Mouse (Mus musculus): ENCODE data around the gene Csrnp1.

Csrnp1 gene

GRCm38 (mm10) chr9:119984536-119985011 lies at the start of gene Csrnp1:
Csrnp1 (minus strand) TSS chr9:119984658.
- ChIA-PET CTCF (interaction anchor here (1.0 to 4.0 kb wide), 9 partner anchors 10 to 89 kb away, joined by 3 to 47 read pairs (median 4); no protein-coding TSS in a partner anchor), POLR2A (interaction anchor here (0.5 to 10.2 kb wide), 58 partner anchors 9 to 932 kb away, joined by 3 to 173 read pairs (median 5); partner anchors contain the start of genes Mobp (in 2 of the 4), Rpsa (in 2 of the 4), Gorasp1 (in 1 of the 4) and Slc25a38 (in 1 of the 4))

- CTCF ChIA-PET: interaction anchor here (0.6 to 1.9 kb wide), 5 partner anchors 38 to 66 kb away, joined by 3 to 5 read pairs (median 5); no protein-coding TSS in a partner anchor
- POLR2A ChIA-PET: no interaction called here
These were observed 48.3 kb upstream of the Csrnp1 start for GRCm38 (mm10) chr9:120032710-120033109.

GRCm38 (mm10) chr9:120030421-120030820 lies 46.0 kb upstream of the Csrnp1 start:
- CTCF ChIA-PET: interaction anchor here in 1 of 4 experiments (2.1 to 2.2 kb wide), 2 partner anchors 43 to 68 kb away, joined by 6 to 9 read pairs; no protein-coding TSS in a partner anchor
- POLR2A ChIA-PET: no interaction called here

- POLR2A ChIA-PET: no interaction called here
These were observed 45.4 kb upstream of the Csrnp1 start for GRCm38 (mm10) chr9:120029880-120030279.

GRCm38 (mm10) chr9:120027401-120028151 lies 43.1 kb upstream of the Csrnp1 start:
- ChIA-PET CTCF (interaction anchor here in 3 of 4 experiments (0.7 to 2.5 kb wide), 7 partner anchors 45 to 147 kb away, joined by 3 to 14 read pairs (median 6); no protein-coding TSS in a partner anchor), POLR2A (interaction anchor here in 2 of 4 experiments (1.3 to 1.9 kb wide), 3 partner anchors 10 to 102 kb away, joined by 4 to 5 read pairs (median 5); partner anchors contain the start of gene Rpsa (in 1 of the 2))

More at GRCm38 (mm10) chr9:120029880-120030279, 45.4 kb upstream of the Csrnp1 start:
- CTCF ChIA-PET: interaction anchor here in 3 of 4 experiments (1.3 to 2.2 kb wide), 4 partner anchors 43 to 69 kb away, joined by 3 to 9 read pairs (median 6); no protein-coding TSS in a partner anchor

GRCm38 (mm10) chr9:120024625-120025024 lies 40.2 kb upstream of the Csrnp1 start:
- CTCF ChIA-PET: interaction anchor here in 1 of 4 experiments (0.6 kb wide), 1 partner anchor 123 kb away, joined by 3 read pairs; no protein-coding TSS in a partner anchor
- POLR2A ChIA-PET: interaction anchor here in 2 of 4 experiments (1.2 to 2.3 kb wide), 2 partner anchors 10 to 109 kb away, joined by 3 to 8 read pairs; no protein-coding TSS in a partner anchor

- ChIA-PET POLR2A (interaction anchor here in 2 of 4 experiments (1.2 to 2.3 kb wide), 2 partner anchors 10 to 110 kb away, joined by 3 to 8 read pairs; no protein-coding TSS in a partner anchor), CTCF (no interaction called here)
These were observed 39.7 kb upstream of the Csrnp1 start for GRCm38 (mm10) chr9:120024171-120024570.

GRCm38 (mm10) chr9:120023086-120023811 lies 38.8 kb upstream of the Csrnp1 start, which contains the start of gene Xirp1:
Xirp1 (minus strand) TSS chr9:120023598.
- ChIA-PET POLR2A (interaction anchor here in 2 of 4 experiments (0.6 to 2.3 kb wide), 4 partner anchors 10 to 701 kb away, joined by 3 to 8 read pairs (median 4); no protein-coding TSS in a partner anchor), CTCF (interaction anchor here in 1 of 4 experiments (0.9 to 2.2 kb wide), 3 partner anchors 11 to 76 kb away, joined by 3 to 6 read pairs (median 6); no protein-coding TSS in a partner anchor)

- ChIA-PET CTCF (interaction anchor here (0.6 to 1.9 kb wide), 11 partner anchors 10 to 224 kb away, joined by 3 to 10 read pairs (median 4); no protein-coding TSS in a partner anchor), POLR2A (interaction anchor here in 3 of 4 experiments (0.5 to 1.9 kb wide), 7 partner anchors 7 to 195 kb away, joined by 3 to 8 read pairs (median 4); partner anchors contain the start of gene Csrnp1 (in 1 of the 3))
These were observed 36.7 kb upstream of the Csrnp1 start for GRCm38 (mm10) chr9:120021164-120021563.

GRCm38 (mm10) chr9:120020285-120020890 lies 35.9 kb upstream of the Csrnp1 start:
- POLR2A ChIA-PET: interaction anchor here in 3 of 4 experiments (0.5 to 1.7 kb wide), 4 partner anchors 34 to 196 kb away, joined by 3 to 8 read pairs (median 4); no protein-coding TSS in a partner anchor

GRCm38 (mm10) chr9:120016956-120017355 lies 32.5 kb upstream of the Csrnp1 start:
- ChIA-PET POLR2A (interaction anchor here in 2 of 4 experiments (0.7 to 1.7 kb wide), 9 partner anchors 10 to 113 kb away, joined by 3 to 6 read pairs (median 3); partner anchors contain the start of gene Csrnp1 (in 1 of the 2)), CTCF (interaction anchor here (0.5 to 1.9 kb wide), 8 partner anchors 9 to 133 kb away, joined by 3 to 8 read pairs (median 4); no protein-coding TSS in a partner anchor)

More at GRCm38 (mm10) chr9:120020285-120020890, 35.9 kb upstream of the Csrnp1 start:
- CTCF ChIA-PET: interaction anchor here in 3 of 4 experiments (0.7 to 1.9 kb wide), 13 partner anchors 9 to 225 kb away, joined by 3 to 10 read pairs (median 4); no protein-coding TSS in a partner anchor

- CTCF ChIA-PET: interaction anchor here in 3 of 4 experiments (0.6 to 2.0 kb wide), 10 partner anchors 13 to 134 kb away, joined by 3 to 7 read pairs (median 4); no protein-coding TSS in a partner anchor
- POLR2A ChIA-PET: interaction anchor here in 3 of 4 experiments (0.6 to 2.8 kb wide), 13 partner anchors 9 to 1185 kb away, joined by 3 to 18 read pairs (median 3); partner anchors contain the start of gene Csrnp1 (in 1 of the 3)
These were observed 30.4 kb upstream of the Csrnp1 start for GRCm38 (mm10) chr9:120014828-120015227.

- ChIA-PET POLR2A (interaction anchor here in 3 of 4 experiments (0.5 to 2.8 kb wide), 12 partner anchors 9 to 139 kb away, joined by 3 to 18 read pairs (median 5); partner anchors contain the start of genes Csrnp1 (in 1 of the 3) and Rpsa (in 1 of the 3)), CTCF (interaction anchor here in 3 of 4 experiments (0.7 to 2.0 kb wide), 5 partner anchors 32 to 85 kb away, joined by 3 to 7 read pairs (median 3); no protein-coding TSS in a partner anchor)
These were observed 28.9 kb upstream of the Csrnp1 start for GRCm38 (mm10) chr9:120013251-120013820.

GRCm38 (mm10) chr9:120012781-120013180 lies 28.3 kb upstream of the Csrnp1 start:
- ChIA-PET CTCF (interaction anchor here in 1 of 4 experiments (1.0 to 2.0 kb wide), 2 partner anchors 39 to 86 kb away, joined by 3 to 7 read pairs; no protein-coding TSS in a partner anchor), POLR2A (interaction anchor here in 2 of 4 experiments (1.0 to 3.3 kb wide), 9 partner anchors 9 to 139 kb away, joined by 3 to 18 read pairs (median 7); partner anchors contain the start of genes Csrnp1 (in 1 of the 2) and Rpsa (in 1 of the 2))

- ChIA-PET POLR2A (interaction anchor here in 2 of 4 experiments (0.6 to 3.3 kb wide), 11 partner anchors 10 to 980 kb away, joined by 3 to 15 read pairs (median 5); partner anchors contain the start of gene Csrnp1 (in 2 of the 2)), CTCF (interaction anchor here in 3 of 4 experiments (0.7 to 1.7 kb wide), 5 partner anchors 9 to 263 kb away, joined by 3 to 9 read pairs (median 4); no protein-coding TSS in a partner anchor)
These were observed 27.7 kb upstream of the Csrnp1 start for GRCm38 (mm10) chr9:120012161-120012560.

GRCm38 (mm10) chr9:120011533-120011932 lies 27.1 kb upstream of the Csrnp1 start:
- ChIA-PET CTCF (interaction anchor here in 3 of 4 experiments (0.6 to 2.0 kb wide), 11 partner anchors 9 to 1258 kb away, joined by 3 to 9 read pairs (median 4); partner anchors contain the start of gene Csrnp1 (in 1 of the 3)), POLR2A (interaction anchor here in 2 of 4 experiments (0.6 to 3.3 kb wide), 12 partner anchors 9 to 981 kb away, joined by 3 to 15 read pairs (median 5); partner anchors contain the start of genes Csrnp1 (in 2 of the 2) and Rpsa (in 1 of the 2))
